Mouse (Mus musculus): ENCODE measurements at regions not wholly inside any gene's neighbourhood (a gene's known extent, or its start where the extent isn't known, plus 50 kb on each side); places are given as distances from the start of the nearest gene placed in this dataset.

GRCm38 (mm10) chr6:51077769-51078096, 354.7 kb upstream of the Nfe2l3 start:
- TF ChIP-seq POLR2A (IDR thresholded peaks at IDR 0.05; ENCODE audit: insufficient read depth, low read depth, low read length) (no peak), CTCF (IDR thresholded peaks at IDR 0.05; ENCODE audit: insufficient read depth, low read depth, low read length) (no peak)
